Mouse (Mus musculus) hindbrain, embryonic 12.5 days (tissue): ENCODE results near the gene Plekhm3. TPM values are rescaled to one million over a fixed set of nuclear protein-coding genes. Genes with fewer than 3 reads are reported as not detected.

Source experiments
- ATAC-seq: fragments of 200-750 bp; cut with Nextera tagmentation; 2 replicates; pipeline ENCODE4 v1.8.0; 2017; ENCODE audit warnings: moderate TSS enrichment; ENCODE audit not compliant: low FRiP score
- H3K27ac ChIP-seq: fragments of 300-500 bp; sonication (generic); 2 replicates; pipeline ENCODE4 v1.5.1; 2016; ENCODE audit warnings: mild to moderate bottlenecking
- H3K27me3 ChIP-seq: fragments of 300-500 bp; sonication (generic); 2 replicates; pipeline ENCODE4 v1.6.1; 2016; ENCODE audit warnings: mild to moderate bottlenecking
- H3K36me3 ChIP-seq: fragments of 300-500 bp; sonication (generic); 2 replicates; pipeline ENCODE4 v1.6.1; 2016; ENCODE audit warnings: mild to moderate bottlenecking
- H3K4me1 ChIP-seq: fragments of 300-500 bp; sonication (generic); 2 replicates; pipeline ENCODE4 v1.6.1; 2016
- H3K4me2 ChIP-seq: fragments of 300-500 bp; sonication (generic); replicated peaks from 2 replicates; pipeline ENCODE4 v1.6.1; 2016; ENCODE audit warnings: mild to moderate bottlenecking
- H3K4me3 ChIP-seq: fragments of 300-500 bp; sonication (generic); 2 replicates; pipeline ENCODE4 v1.5.1; 2016; ENCODE audit warnings: mild to moderate bottlenecking
- H3K9ac ChIP-seq: fragments of 300-500 bp; sonication (generic); 2 replicates; pipeline ENCODE4 v1.6.1; 2016; ENCODE audit warnings: mild to moderate bottlenecking, moderate library complexity
- H3K9me3 ChIP-seq: fragments of 300-500 bp; sonication (generic); replicated peaks from 2 replicates; pipeline ENCODE4 v1.6.1; 2016; ENCODE audit warnings: mild to moderate bottlenecking
- WGBS: fragments of 180-500 bp; shearing (Covaris S2); methylation state at CpG from one replicate; pipeline ENCODE4 v1.1.7; 2016; 5-methylcytosine and 5-hydroxymethylcytosine counted together
- polyA plus RNA-seq: library from polyadenylated mRNA; unstranded; fragments of >200 nt; fragmentation: Nextera tagmentation; extraction: Ambion mirVana; gene quantifications from 2 replicates; pipeline ENCODE4 v1.2.1, GENCODE M21; 2016

The Plekhm3 gene
- polyA plus RNA-seq, 1 experiment from 2014 or later = 13.4 TPM

- Histone ChIP-seq H3K4me2 (no peak overlapping the region), H3K27ac (no peak overlapping the region), H3K36me3 (no peaks in the 10 kb centered on the region), H3K4me1 (no peaks in the 10 kb centered on the region), H3K9me3 (no peaks in the 10 kb centered on the region), H3K9ac (no peak overlapping the region), H3K27me3 (no peaks in the 10 kb centered on the region), H3K4me3 (no peak overlapping the region)
- no peak for ATAC-seq
- 92% methylated on average over 11 of the region's 11 CpGs for whole genome bisulfite sequencing
These were observed 96.2 kb downstream of the Plekhm3 start for GRCm38 (mm10) chr1:64860235-64860920.

- Histone ChIP-seq H3K4me3 (no peak overlapping the region), H3K27ac (no peak overlapping the region), H3K27me3 (no peaks in the 10 kb centered on the region), H3K4me2 (no peak overlapping the region), H3K9ac (no peak overlapping the region), H3K36me3 (no peaks in the 10 kb centered on the region), H3K9me3 (no peaks in the 10 kb centered on the region), H3K4me1 (0 out of 2 replicates have a peak, but pooled peaks cover under 1% of the 10 kb centered on the region)
- 93% methylated on average over 5 of the region's 5 CpGs for WGBS
- ATAC-seq = no peak
These were observed 96.8 kb downstream of the Plekhm3 start for GRCm38 (mm10) chr1:64859826-64860225.

- no peak overlapping the region for H3K9ac ChIP-seq
- ATAC-seq = no peak
- peaks cover 31% of the 10 kb centered on the region for H3K4me1 ChIP-seq
- H3K36me3 ChIP-seq = no peaks in the 10 kb centered on the region
- H3K4me3 ChIP-seq = no peak overlapping the region
- no peaks in the 10 kb centered on the region for H3K9me3 ChIP-seq
- H3K4me2 ChIP-seq = no peak overlapping the region
- H3K27me3 ChIP-seq = no peaks in the 10 kb centered on the region
- WGBS = 79% methylated on average over 5 of the region's 5 CpGs
- H3K27ac ChIP-seq = no peak overlapping the region
These were observed 101.8 kb downstream of the Plekhm3 start for GRCm38 (mm10) chr1:64854835-64855234.

- peak; percentile 85 for ATAC-seq
- 32% methylated on average over 5 of the region's 5 CpGs for WGBS
- H3K9me3 ChIP-seq = no peaks in the 10 kb centered on the region
- H3K27me3 ChIP-seq = no peaks in the 10 kb centered on the region
- no peaks in the 10 kb centered on the region for H3K36me3 ChIP-seq
- no peak overlapping the region for H3K9ac ChIP-seq
- no peak overlapping the region for H3K27ac ChIP-seq
- H3K4me1 ChIP-seq = peaks cover 37% of the 10 kb centered on the region
- no peak overlapping the region for H3K4me2 ChIP-seq
- H3K4me3 ChIP-seq = no peak overlapping the region
These were observed 102.6 kb downstream of the Plekhm3 start for GRCm38 (mm10) chr1:64853738-64854730.

- no peak for ATAC-seq
- Histone ChIP-seq H3K36me3 (no peaks in the 10 kb centered on the region), H3K4me2 (no peak overlapping the region), H3K9me3 (no peaks in the 10 kb centered on the region), H3K27me3 (no peaks in the 10 kb centered on the region), H3K9ac (no peak overlapping the region), H3K4me1 (peaks cover 44% of the 10 kb centered on the region), H3K4me3 (no peak overlapping the region), H3K27ac (no peak overlapping the region)
- 77% methylated on average over 2 of the region's 2 CpGs for WGBS
These were observed 103.4 kb downstream of the Plekhm3 start for GRCm38 (mm10) chr1:64853244-64853643.

GRCm38 (mm10) chr1:64852272-64852671, 104.4 kb downstream of the Plekhm3 start:
- no peaks in the 10 kb centered on the region for H3K36me3 ChIP-seq
- no peaks in the 10 kb centered on the region for H3K27me3 ChIP-seq
- H3K9ac ChIP-seq = no peak overlapping the region
- no peak for ATAC-seq
- H3K4me1 ChIP-seq = peaks cover 54% of the 10 kb centered on the region
- H3K4me2 ChIP-seq = no peak overlapping the region
- H3K27ac ChIP-seq = no peak overlapping the region
- no peak overlapping the region for H3K4me3 ChIP-seq
- 60% methylated on average over 2 of the region's 2 CpGs for WGBS
- H3K9me3 ChIP-seq = no peaks in the 10 kb centered on the region

GRCm38 (mm10) chr1:64850345-64850744, 106.3 kb downstream of the Plekhm3 start:
- H3K36me3 ChIP-seq = no peaks in the 10 kb centered on the region
- no peak overlapping the region for H3K4me3 ChIP-seq
- WGBS = 87% methylated on average over 2 of the region's 2 CpGs
- H3K9ac ChIP-seq = no peak overlapping the region
- no peak for ATAC-seq
- H3K27ac ChIP-seq = no peak overlapping the region
- peaks cover 54% of the 10 kb centered on the region for H3K4me1 ChIP-seq
- H3K4me2 ChIP-seq = no peak overlapping the region
- H3K27me3 ChIP-seq = no peaks in the 10 kb centered on the region
- no peaks in the 10 kb centered on the region for H3K9me3 ChIP-seq

GRCm38 (mm10) chr1:64848996-64849395, 107.6 kb downstream of the Plekhm3 start:
- H3K9me3 ChIP-seq = no peaks in the 10 kb centered on the region
- H3K4me2 ChIP-seq = no peak overlapping the region
- 31% methylated on average over 1 of the region's 1 CpGs for WGBS
- H3K9ac ChIP-seq = no peak overlapping the region
- peaks cover 46% of the 10 kb centered on the region for H3K4me1 ChIP-seq
- no peak overlapping the region for H3K27ac ChIP-seq
- no peak for ATAC-seq
- no peak overlapping the region for H3K4me3 ChIP-seq
- no peaks in the 10 kb centered on the region for H3K36me3 ChIP-seq
- no peaks in the 10 kb centered on the region for H3K27me3 ChIP-seq

GRCm38 (mm10) chr1:64848081-64848480, 108.5 kb downstream of the Plekhm3 start:
- no peaks in the 10 kb centered on the region for H3K36me3 ChIP-seq
- 42% methylated on average over 7 of the region's 7 CpGs for WGBS

GRCm38 (mm10) chr1:64847565-64847964, 109.1 kb downstream of the Plekhm3 start:
- Histone ChIP-seq H3K27me3 (no peaks in the 10 kb centered on the region), H3K4me3 (no peak overlapping the region), H3K4me1 (peaks cover 32% of the 10 kb centered on the region), H3K27ac (no peak overlapping the region), H3K9ac (no peak overlapping the region), H3K9me3 (no peaks in the 10 kb centered on the region), H3K36me3 (no peaks in the 10 kb centered on the region), H3K4me2 (no peak overlapping the region)
- ATAC-seq = no peak

More at GRCm38 (mm10) chr1:64848081-64848480, 108.5 kb downstream of the Plekhm3 start:
- ATAC-seq = peak; percentile 58; the same call in 1 of the 2 replicates
- H3K4me1 ChIP-seq = peaks cover 37% of the 10 kb centered on the region
- no peak overlapping the region for H3K27ac ChIP-seq
- no peaks in the 10 kb centered on the region for H3K9me3 ChIP-seq
- H3K4me2 ChIP-seq = no peak overlapping the region
- H3K27me3 ChIP-seq = no peaks in the 10 kb centered on the region
- H3K9ac ChIP-seq = no peak overlapping the region
- no peak overlapping the region for H3K4me3 ChIP-seq

GRCm38 (mm10) chr1:64844978-64845377, 111.6 kb downstream of the Plekhm3 start:
- Histone ChIP-seq H3K9me3 (no peaks in the 10 kb centered on the region), H3K36me3 (no peaks in the 10 kb centered on the region), H3K27me3 (no peaks in the 10 kb centered on the region), H3K4me3 (no peak overlapping the region), H3K27ac (no peak overlapping the region), H3K4me1 (peaks cover 24% of the 10 kb centered on the region), H3K9ac (no peak overlapping the region), H3K4me2 (no peak overlapping the region)
- no peak for ATAC-seq
- WGBS = 79% methylated on average over 3 of the region's 3 CpGs

- H3K9ac ChIP-seq = no peak overlapping the region
- no peak overlapping the region for H3K27ac ChIP-seq
- WGBS = 83% methylated on average over 3 of the region's 3 CpGs
These were observed 112.6 kb downstream of the Plekhm3 start for GRCm38 (mm10) chr1:64843900-64844616.

More at GRCm38 (mm10) chr1:64843900-64844616, 112.6 kb downstream of the Plekhm3 start:
- ATAC-seq = no peak
- Histone ChIP-seq H3K27me3 (no peaks in the 10 kb centered on the region), H3K9me3 (no peaks in the 10 kb centered on the region), H3K4me2 (no peak overlapping the region), H3K36me3 (no peaks in the 10 kb centered on the region), H3K4me1 (peaks cover 18% of the 10 kb centered on the region), H3K4me3 (no peak overlapping the region)
